Mouse (Mus musculus): ENCODE data around the gene Gm7257.
A peak's percentile ranks its signal among the peaks of the same experiment; 100 is the strongest.

Gm7257 gene

DNA sequence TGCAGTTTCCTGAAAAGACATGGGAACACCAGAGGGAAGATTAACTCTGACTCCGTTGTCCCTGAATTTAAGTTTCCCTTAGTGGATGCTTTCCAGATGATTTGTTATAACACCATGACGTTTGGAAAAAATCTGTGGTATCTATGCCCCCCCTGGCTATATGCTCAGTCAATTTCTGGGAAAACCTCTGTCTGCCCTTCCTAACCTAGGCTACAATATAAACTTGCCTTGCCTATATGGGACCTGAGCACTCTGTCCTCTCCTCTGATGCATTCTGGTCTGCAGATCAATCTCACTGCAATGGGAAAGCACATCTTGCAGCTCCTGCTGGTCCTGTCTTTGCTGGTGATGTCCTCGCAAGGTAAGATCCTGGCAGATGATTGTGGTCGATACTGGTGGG, at the start of gene Gm7257:
Gene Gm7257 (plus strand): TSS at position 301 of the 400 bp plus-strand sequence.
- no peak for DNase-seq

DNA sequence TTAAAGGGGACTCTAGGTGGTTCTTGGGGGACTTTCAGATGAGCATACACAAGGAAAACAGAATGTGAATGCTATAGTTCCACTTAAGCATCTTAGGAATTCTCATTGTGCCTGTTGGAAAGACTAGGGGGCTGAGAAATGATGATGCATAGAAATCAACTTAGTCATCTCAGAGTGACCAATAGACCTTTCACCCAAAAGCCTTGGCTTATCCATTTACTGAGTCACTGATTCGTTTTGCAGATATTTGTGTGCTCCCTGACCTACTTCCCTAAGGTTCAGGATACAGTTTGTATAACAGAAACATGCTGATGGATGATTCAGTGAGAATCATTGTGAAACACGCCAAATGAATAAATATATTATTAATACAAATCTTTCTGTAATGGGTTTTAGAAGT, 28.7 kb upstream of the Gm7257 start:
- DNase-seq: no peak

DNA sequence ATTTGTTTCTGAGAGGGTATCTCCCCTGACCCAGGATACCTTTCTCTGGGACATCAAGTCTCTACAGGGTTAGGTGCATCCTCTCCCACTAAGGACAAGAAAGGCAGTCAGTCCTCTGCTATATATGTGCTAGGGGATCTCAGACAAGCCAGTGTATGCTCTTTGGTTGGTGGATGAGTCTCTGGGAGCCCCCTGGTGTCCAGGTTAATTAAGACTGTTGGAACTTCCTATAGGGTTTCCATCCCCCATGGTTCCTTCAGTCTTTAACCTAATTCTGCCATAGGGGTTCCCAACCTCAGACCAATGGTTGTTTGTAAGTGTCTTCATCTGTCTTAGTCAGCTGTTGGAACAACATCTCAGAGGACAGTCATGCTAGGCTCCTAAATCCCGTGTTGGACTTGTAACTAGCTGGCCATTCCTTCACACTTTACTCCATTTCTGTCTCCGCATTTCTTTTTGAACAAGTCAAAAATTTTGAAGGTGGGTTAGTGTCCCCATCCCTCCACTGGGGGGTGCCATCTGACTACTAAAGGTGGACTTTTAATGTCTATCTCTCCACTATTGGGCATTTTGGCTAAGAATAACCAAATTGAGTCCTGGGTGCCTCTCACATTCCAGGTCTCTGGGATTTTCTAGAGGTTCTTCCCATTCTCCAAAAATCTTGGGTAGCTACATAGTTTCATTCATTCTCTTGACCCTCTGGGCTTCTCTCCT, 3.5 kb downstream of the Gm7257 start:
- DNase-seq: peak in 1 of 2 experiments; percentile 1

DNA sequence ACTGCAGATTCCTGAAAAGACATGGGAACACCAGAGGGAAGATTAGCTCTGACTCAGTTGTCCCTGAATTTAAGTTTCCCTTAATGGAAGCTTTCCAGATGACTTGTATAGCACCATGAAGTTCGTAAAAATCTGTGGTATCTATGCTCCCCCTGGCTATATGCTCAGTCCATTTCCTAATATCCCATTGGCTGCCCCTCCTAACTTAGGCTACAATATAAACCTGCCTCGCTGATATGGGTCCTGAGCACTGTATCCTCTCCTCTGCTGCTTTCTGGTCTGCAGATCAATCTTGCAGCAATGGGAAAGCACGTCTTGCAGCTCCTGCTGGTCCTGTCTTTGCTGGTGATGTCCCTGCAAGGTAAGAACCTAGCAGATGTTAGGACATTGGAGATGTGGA, 43.7 kb downstream of the Gm7257 start, which contains the start of gene Gm9513:
Gene Gm9513 (plus strand): TSS at position 301 of the 400 bp plus-strand sequence.
- no peak for DNase-seq
